Mouse (Mus musculus) limb, embryonic 11.5 days (tissue): ENCODE results near the gene Snw1. TPM values are rescaled to one million over a fixed set of nuclear protein-coding genes. Genes with fewer than 3 reads are reported as not detected.

Source experiments
- ATAC-seq: fragments of 200-750 bp; cut with Nextera tagmentation; 2 replicates; pipeline ENCODE4 v1.8.0; 2017; ENCODE audit warnings: low read depth; ENCODE audit not compliant: insufficient number of reproducible peaks, low FRiP score, low TSS enrichment
- DNase-seq: peaks from one replicate; pipeline ENCODE4 v3.0.0-alpha.2; 2015; ENCODE audit warnings: low spot score
- H3K27ac ChIP-seq: fragments of 300-500 bp; sonication (generic); replicated peaks from 2 replicates; pipeline ENCODE4 v1.5.1; 2014; ENCODE audit warnings: low read depth, mild to moderate bottlenecking, low read length
- H3K27me3 ChIP-seq: fragments of 300-500 bp; sonication (generic); 2 replicates; pipeline ENCODE4 v1.6.1; 2014; ENCODE audit warnings: mild to moderate bottlenecking, low read length, mixed read lengths; ENCODE audit not compliant: control insufficient read depth, insufficient read depth
- H3K36me3 ChIP-seq: fragments of 300-500 bp; sonication (generic); 2 replicates; pipeline ENCODE4 v1.6.1; 2014; ENCODE audit warnings: mild to moderate bottlenecking, low read length, moderate library complexity, mixed read lengths; ENCODE audit not compliant: control insufficient read depth, insufficient read depth
- H3K4me1 ChIP-seq: fragments of 300-500 bp; sonication (generic); 2 replicates; pipeline ENCODE4 v1.6.1; 2014; ENCODE audit warnings: low read length, mixed read lengths; ENCODE audit not compliant: control insufficient read depth, insufficient read depth
- H3K4me2 ChIP-seq: fragments of 300-500 bp; sonication (generic); 2 replicates; pipeline ENCODE4 v1.6.1; 2014; ENCODE audit warnings: low read depth, mild to moderate bottlenecking, moderate library complexity; ENCODE audit not compliant: severe bottlenecking
- H3K4me3 ChIP-seq: fragments of 300-500 bp; sonication (generic); 2 replicates; pipeline ENCODE4 v1.5.1; 2014; ENCODE audit warnings: low read depth, low read length
- H3K9ac ChIP-seq: fragments of 300-500 bp; sonication (generic); 2 replicates; pipeline ENCODE4 v1.6.1; 2014; ENCODE audit warnings: mild to moderate bottlenecking, low read length
- H3K9me3 ChIP-seq: fragments of 300-500 bp; sonication (generic); 2 replicates; pipeline ENCODE4 v1.6.1; 2016; ENCODE audit warnings: low read length; ENCODE audit not compliant: control insufficient read depth
- WGBS: fragments of 180-500 bp; shearing (Covaris S2); extraction: QIAGEN DNeasy Blood & Tissue Kit; methylation state at CpG from one replicate; pipeline ENCODE4 v1.1.7; 2014; 5-methylcytosine and 5-hydroxymethylcytosine counted together
- polyA plus RNA-seq: library from polyadenylated mRNA; unstranded; fragments of >200 nt; fragmentation: Nextera tagmentation; extraction: Ambion mirVana; gene quantifications from 2 replicates; pipeline ENCODE4 v1.2.1, GENCODE M21; 2014

Gene Snw1
- polyA plus RNA-seq, 1 experiment from 2014 or later: 169 TPM

DNA sequence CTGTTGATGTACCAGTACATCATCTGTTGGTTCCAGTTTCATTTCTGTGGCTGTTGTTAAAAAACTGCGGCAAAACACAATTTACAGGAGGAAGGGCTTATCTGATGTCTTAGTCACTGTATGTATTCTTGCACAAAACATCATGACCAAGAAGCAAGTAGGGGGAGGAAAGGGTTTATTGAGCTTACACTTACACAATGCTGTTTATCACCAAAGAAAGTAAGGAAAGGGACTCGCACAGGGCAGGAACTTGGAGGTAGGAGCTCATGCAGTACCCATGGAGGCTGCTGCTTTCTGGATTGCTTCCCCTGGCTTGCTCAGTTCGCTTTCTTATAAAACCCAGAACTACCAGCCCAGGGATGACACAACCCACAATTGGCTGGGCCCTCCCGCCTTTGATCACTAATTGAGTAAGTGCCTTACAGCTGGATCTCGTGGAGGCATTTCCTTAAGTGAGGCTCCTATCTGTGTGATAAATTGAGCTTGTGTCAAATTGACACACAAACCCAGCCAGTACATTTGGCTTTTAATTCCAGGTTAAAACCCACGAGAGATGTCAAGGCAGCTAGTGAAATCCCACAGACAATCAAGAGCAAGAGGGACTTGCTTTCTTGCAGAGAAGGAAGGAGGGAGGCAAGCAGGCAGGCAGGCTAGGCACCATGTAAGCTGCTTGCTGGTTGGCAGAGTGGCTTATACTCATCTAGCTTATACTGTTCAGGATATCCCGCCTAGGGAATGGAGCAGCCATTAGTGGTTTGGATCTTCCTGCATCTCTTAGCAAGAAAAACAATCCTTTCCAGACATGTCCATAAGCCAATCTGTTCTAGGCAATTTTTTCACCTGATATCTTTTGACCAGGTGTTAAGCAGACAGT is 1.6 kb downstream of the Snw1 start:
- no peak overlapping the region for H3K27ac ChIP-seq
- WGBS: 38% methylated on average over 7 of the region's 7 CpGs
- H3K4me1 ChIP-seq: 0 out of 2 replicates have a peak, but pooled peaks cover 4% of the 10 kb centered on the region
- peak overlapping the region; percentile 73; the same call in 1 of the 2 replicates for H3K4me3 ChIP-seq
- DNase-seq (no peak), ATAC-seq (no peak)
- H3K9ac ChIP-seq: no peak overlapping the region; the same call in 1 of the 2 replicates
- H3K36me3 ChIP-seq: peaks cover 7% of the 10 kb centered on the region; the same call in 1 of the 2 replicates
- no peaks in the 10 kb centered on the region for H3K9me3 ChIP-seq
- H3K27me3 ChIP-seq: no peaks in the 10 kb centered on the region
- H3K4me2 ChIP-seq: peak overlapping the region; percentile 47; the same call in 1 of the 2 replicates

DNA sequence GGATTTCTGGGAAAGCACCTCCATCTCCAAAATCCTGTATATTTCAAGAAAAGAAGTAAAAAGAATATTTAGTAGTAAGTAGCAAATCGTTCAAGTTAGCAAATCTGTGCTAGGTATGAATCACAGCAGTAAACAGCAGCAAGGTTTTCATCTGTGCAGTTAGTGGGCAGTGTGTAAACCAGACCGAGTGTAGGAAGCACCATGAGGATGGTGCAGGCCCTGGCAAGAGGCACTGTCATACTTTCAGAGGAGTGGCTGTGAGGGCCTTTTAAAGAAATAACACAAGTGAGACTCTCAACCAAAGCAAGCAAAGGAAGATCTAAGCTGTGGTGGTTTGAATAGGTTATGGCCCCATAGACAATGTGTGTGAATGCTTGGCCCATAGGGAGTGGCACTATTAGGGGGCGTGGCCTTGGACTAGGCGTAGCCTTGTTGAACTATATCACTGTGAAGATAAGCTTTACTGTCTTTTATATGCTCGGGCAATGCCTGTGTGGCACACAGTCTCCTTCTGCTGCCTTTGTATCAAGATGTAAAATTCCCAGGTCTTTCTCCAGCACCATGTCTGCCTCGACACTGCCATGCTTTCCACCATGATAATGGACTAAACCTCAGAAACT is 7.3 kb downstream of the Snw1 start:
- DNase-seq (no peak), ATAC-seq (no peak)
- Histone ChIP-seq H3K4me2 (no peak overlapping the region), H3K9me3 (no peaks in the 10 kb centered on the region), H3K27me3 (no peaks in the 10 kb centered on the region), H3K36me3 (peaks cover 27% of the 10 kb centered on the region), H3K4me1 (no peaks in the 10 kb centered on the region), H3K4me3 (no peak overlapping the region), H3K9ac (no peak overlapping the region), H3K27ac (no peak overlapping the region)
- WGBS: 91% methylated on average over 6 of the region's 6 CpGs

GRCm38 (mm10) chr12:87449456-87449855 is 22.6 kb downstream of the Snw1 start:
- Histone ChIP-seq H3K36me3 (peaks cover 32% of the 10 kb centered on the region), H3K4me1 (no peaks in the 10 kb centered on the region), H3K27ac (no peak overlapping the region), H3K4me2 (no peak overlapping the region), H3K27me3 (no peaks in the 10 kb centered on the region), H3K9me3 (no peaks in the 10 kb centered on the region), H3K9ac (no peak overlapping the region), H3K4me3 (no peak overlapping the region)
- WGBS: 93% methylated on average over 9 of the region's 9 CpGs
- no peak for ATAC-seq
- no peak for DNase-seq

GRCm38 (mm10) chr12:87444211-87444610 is 27.9 kb downstream of the Snw1 start:
- H3K9ac ChIP-seq: peak overlapping the region; percentile 98
- WGBS: 4% methylated on average over 16 of the region's 16 CpGs
- no peaks in the 10 kb centered on the region for H3K27me3 ChIP-seq
- H3K9me3 ChIP-seq: no peaks in the 10 kb centered on the region
- ATAC-seq (0 out of 2 replicates have a peak, but pooled peaks have one; percentile 9), DNase-seq (peak; percentile 40)
- peak overlapping the region; percentile 42 for H3K4me2 ChIP-seq
- H3K27ac ChIP-seq: no peak overlapping the region
- peak overlapping the region; percentile 99 for H3K4me3 ChIP-seq
- no peaks in the 10 kb centered on the region for H3K4me1 ChIP-seq
- H3K36me3 ChIP-seq: peaks cover 13% of the 10 kb centered on the region; the same call in 1 of the 2 replicates

DNA sequence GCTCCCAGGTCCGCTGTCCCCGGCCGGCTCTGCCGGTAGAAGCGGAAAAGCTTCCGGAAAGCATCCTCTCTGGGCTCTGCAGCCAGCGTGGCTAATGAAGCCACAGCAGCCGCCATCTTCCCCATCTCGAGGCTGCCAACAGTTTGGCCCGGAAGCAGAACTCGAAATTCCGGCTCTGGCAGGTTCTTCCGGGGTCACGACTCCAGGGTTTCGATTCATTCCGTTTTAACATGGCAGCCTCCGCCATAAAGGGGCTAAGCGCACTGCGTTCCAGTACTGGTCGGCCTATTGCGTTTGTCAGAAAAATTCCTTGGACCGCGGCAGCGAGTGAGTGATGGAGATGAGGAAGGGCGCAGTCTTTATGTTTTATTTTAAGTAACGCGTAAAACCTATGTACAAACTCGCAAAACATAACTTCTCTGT is 28.4 kb downstream of the Snw1 start, which contains the start of the genes Slirp and Alkbh1:
TSS of gene Slirp (plus strand) at position 197 of the 423 bp plus-strand sequence.
TSS of gene Alkbh1 (minus strand) at position 318 of the 423 bp plus-strand sequence.
- Histone ChIP-seq H3K27me3 (no peaks in the 10 kb centered on the region), H3K4me1 (no peaks in the 10 kb centered on the region), H3K4me3 (peak within 1 kb of the TSS; percentile 99), H3K36me3 (peaks cover 12% of the 10 kb centered on the region; the same call in 1 of the 2 replicates), H3K27ac (peak within 1 kb of the TSS; percentile 80), H3K4me2 (peak within 1 kb of the TSS; percentile 42), H3K9ac (peak within 1 kb of the TSS; percentile 98), H3K9me3 (no peaks in the 10 kb centered on the region)
- WGBS: under 1% methylated on average over 28 of the region's 28 CpGs
- peak; percentile 94 for DNase-seq
- ATAC-seq: peak; percentile 91

DNA sequence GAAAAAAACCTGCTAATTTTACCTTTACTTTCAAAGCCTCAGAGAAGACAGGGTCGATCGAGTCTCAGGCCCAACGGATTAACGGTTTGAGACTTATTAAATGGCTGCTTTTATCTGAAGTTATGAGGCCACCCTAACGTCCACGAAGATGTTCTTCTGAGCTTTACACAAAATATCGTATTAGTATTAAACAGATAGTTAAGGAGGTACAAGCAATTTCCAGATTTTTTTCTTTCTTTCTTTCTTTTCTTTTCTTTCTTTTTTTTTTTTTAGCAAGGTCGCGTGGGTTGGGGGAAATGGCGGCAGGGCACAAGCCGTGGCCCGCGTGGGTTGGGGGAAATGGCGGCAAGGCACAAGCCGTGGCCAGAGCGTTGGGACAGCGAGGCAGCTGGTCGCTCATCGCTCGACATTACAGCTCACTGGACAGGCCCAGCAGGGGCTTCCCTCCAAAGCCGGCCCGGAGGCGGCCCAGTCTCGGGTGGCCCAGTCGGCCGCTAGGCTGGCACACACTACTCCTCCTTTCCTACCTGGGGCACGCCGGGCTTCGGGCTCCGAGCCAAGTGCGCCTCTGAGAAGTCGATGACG is 28.9 kb downstream of the Snw1 start:
- Histone ChIP-seq H3K4me2 (peak overlapping the region; percentile 42), H3K9ac (peak overlapping the region; percentile 98), H3K27me3 (no peaks in the 10 kb centered on the region), H3K27ac (peak overlapping the region; percentile 80), H3K36me3 (peaks cover 12% of the 10 kb centered on the region; the same call in 1 of the 2 replicates), H3K9me3 (no peaks in the 10 kb centered on the region), H3K4me3 (peak overlapping the region; percentile 99), H3K4me1 (no peaks in the 10 kb centered on the region)
- ATAC-seq: peak; percentile 71
- WGBS: under 1% methylated on average over 33 of the region's 33 CpGs
- no peak for DNase-seq

DNA sequence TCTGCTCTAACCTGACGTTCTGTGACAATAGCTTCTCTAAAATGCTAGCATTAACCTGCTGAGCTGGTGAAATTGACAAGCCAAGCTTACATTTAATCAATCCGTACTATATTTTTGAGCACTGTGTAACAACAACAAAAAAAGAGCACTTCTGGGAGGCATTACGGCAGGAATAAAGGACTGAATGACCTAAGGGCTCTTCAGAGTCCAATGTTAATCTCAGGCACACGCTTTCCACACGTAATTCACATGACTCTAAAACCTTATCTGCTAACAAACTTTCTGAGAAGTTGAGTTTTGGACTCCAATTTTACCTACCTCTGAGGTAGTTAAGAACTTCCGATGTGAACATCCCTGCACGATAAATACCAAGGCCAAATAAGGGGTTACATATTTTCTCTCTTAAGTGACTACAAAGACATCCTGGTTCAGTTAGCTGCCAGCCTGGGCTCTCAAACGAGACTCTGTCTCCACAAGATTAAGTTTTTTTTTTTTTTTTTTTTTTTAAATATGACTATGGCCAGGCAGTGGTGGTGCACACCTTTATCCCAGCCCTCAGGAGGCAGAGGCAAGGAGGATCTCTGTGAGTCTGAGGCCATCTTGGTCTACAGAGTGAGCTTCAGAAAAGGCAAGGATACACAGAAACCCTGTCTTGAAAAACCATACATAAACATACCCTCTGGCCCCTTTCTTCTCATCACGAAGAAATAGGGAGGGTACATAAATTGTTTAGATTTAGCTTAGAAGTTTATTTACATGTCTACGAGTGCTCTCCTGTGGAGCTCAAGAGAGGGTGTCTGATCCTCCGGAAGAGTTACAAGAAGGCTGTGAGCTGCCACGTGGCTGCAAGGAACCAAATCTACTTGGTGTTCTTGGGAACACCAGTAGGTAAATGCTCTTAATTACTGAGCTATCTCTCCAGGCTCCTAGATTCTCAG is 29.6 kb downstream of the Snw1 start:
- Histone ChIP-seq H3K4me3 (peak overlapping the region; percentile 99), H3K27me3 (no peaks in the 10 kb centered on the region), H3K9me3 (no peaks in the 10 kb centered on the region), H3K4me1 (no peaks in the 10 kb centered on the region), H3K36me3 (peaks cover 16% of the 10 kb centered on the region), H3K9ac (peak overlapping the region; percentile 98), H3K27ac (no peak overlapping the region), H3K4me2 (peak overlapping the region; percentile 42)
- ATAC-seq (no peak), DNase-seq (peak; percentile 59)
- WGBS: 34% methylated on average over 12 of the region's 12 CpGs
